Mouse (Mus musculus) mouse trophoblast stem cell (cell line): Measurements from ENCODE around the gene 2810459M11Rik.

ENCODE experiments used
- in situ Hi-C, 2 experiments: fragments of 300-500 bp; cut with MseI, MboI; formaldehyde crosslinking; loops; 2 replicates in 1 of 2; 3 replicates in 1 of 2; pipeline ENCODE4 v1.15.1; 2025

2810459M11Rik gene

DNA sequence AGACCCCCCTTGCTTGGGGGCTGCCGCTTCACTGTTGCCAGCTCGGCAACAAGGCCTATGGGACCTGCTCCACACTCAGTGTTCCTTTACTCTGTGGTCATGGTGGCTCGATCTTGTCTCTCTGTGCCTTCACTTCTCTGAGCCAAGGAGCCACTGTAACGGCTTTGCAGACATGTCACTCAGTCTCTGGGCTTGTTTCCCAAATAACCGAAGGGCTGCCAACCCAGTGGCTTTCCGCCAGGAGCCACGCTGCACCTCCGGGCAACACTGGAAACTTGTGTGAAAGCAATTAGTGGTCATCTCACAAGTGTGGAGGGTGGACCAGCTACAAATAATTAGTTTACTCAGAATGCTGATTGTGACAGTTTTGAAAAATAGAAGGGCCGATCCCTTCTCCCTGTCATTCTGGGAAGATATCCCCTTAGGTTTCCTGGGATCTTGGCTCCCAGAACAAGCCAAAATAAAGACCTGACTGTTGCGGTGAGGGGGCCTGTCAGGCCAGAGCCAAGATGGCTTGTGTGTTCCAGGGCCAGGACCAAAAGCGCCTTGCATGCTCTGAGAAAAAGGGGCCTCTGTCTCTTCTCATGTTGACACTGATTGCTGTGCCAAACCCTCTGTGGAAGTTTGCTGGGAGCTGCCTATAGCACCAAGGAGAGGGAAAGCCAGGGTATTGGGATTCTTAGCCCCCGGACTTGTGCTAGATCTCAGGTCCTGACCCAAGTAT lies 7.7 kb downstream of the 2810459M11Rik start:
- in situ Hi-C loops = no loop called here

- in situ Hi-C loops = no loop called here
Measured at GRCm38 (mm10) chr1:86054943-86055342, 9.3 kb downstream of the 2810459M11Rik start.

GRCm38 (mm10) chr1:86056284-86056683 lies 10.6 kb downstream of the 2810459M11Rik start:
- in situ Hi-C loops = no loop called here

DNA sequence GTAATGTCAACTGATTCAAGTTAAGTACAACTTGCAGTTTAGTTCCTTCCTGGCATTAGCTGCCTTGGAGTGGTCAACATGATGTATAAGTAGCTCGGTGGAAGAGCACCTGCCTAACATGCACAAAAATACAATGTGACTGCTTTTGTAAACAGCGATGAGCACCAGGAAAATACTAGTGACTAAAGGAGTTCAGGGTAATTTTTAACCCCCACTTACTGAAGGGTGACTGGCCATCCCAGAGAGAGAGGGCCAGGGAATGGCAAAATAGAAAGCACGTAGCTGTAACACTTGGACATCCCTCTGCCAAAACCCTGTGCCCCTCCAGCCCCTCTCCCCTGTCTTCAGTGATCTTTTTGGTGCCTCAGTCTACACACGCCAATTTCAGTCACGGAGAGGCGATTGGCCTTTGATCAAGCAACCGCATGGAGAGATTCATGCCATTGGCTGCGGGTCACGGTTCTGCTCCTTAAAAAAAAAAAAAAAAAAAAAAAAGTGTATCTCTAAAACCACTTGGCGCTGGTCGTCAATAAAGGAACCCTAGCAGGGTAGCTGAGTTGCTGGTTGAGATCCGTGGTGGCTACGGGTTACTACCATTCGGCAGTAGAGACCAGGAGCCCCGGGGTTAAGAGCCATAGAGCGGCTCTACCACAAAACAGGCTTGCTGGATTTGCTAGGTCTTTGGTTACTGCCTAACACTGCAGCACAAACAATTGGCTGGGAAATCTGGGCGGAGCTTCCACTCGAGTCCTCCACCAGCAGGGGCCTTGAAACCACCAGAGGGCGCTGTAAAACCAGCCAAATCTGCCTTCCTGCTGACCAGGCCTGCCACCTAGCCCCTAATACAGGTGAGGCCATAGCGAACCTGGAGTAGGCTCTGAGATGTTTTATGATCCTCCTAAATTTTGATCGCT lies 13.4 kb downstream of the 2810459M11Rik start:
- in situ Hi-C loops = no loop called here

DNA sequence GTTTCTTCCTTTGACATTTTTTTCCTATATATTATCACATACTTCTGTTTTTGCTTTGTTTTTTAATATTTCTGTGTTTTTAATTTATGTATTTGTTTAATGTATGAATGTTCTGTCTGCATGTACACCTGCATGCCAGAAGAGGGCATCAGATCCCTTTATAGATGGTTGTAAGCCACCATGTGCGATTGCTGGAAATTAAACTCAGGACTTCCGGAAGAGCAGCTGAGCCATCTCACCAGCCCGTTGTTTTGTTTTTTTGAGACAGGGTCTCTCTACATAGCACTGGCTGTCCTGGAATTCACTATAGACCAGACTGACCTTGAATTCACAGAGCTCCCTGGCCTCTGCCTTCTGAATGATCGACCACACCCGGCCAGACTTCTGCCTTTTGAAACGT lies 16.9 kb downstream of the 2810459M11Rik start:
- in situ Hi-C loops = no loop called here

GRCm38 (mm10) chr1:86064271-86064991 lies 18.8 kb downstream of the 2810459M11Rik start, which contains the start of gene Psmd1:
Gene Psmd1 (plus strand): TSS chr1:86064387.
- in situ Hi-C loops = no loop called here

- in situ Hi-C loops = no loop called here
Measured at GRCm38 (mm10) chr1:86076565-86076964, 30.9 kb downstream of the 2810459M11Rik start.

DNA sequence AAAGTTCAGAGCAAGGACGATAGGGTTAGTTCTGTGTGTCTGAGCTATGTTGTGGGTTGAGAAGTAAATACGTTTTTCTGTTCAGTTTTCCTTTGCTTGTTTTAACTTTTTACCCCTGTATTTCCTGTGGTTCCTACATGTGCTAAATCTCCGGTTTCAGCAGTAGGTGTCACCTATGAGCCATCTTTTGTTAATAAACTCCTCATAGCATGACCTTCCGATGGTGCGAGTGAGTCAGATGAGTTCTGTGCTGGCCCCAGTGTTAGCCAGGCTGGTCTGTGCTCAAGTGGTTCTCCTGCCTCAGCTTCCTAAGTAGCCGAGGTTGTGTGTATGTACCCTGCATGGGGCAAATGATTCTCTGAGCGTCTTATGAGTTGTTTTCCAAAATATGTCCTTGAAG lies 48.8 kb downstream of the 2810459M11Rik start:
- in situ Hi-C loops = no loop called here

GRCm38 (mm10) chr1:86105054-86105453 lies 59.4 kb downstream of the 2810459M11Rik start:
- in situ Hi-C loops = no loop called here
